Mouse (Mus musculus) liver, adult (tissue): Measurements from ENCODE around the gene Klra9.
"Not testable (repeated sequence)": the region's sequence is repeated elsewhere in the genome, so short reads cannot be mapped to it uniquely, and the experiment has no call there.

Experiments
- GATA4 ChIP-seq: IDR thresholded peaks from 2 replicates; pipeline ENCODE4 v1.6.1; 2014; ENCODE audit warnings: mild to moderate bottlenecking, low read length; ENCODE audit not compliant: insufficient replicate concordance

The Klra9 gene

GRCm38 (mm10) chr6:130193012-130193411, at the start of gene Klra9:
Gene Klra9 (minus strand): TSS chr6:130193112.
- TF ChIP-seq GATA4: not testable (repeated sequence)

- TF ChIP-seq GATA4: no peak
Observed at GRCm38 (mm10) chr6:130237536-130237935, 44.6 kb upstream of the Klra9 start.

- no peak for TF ChIP-seq GATA4
Observed at GRCm38 (mm10) chr6:130236635-130237034, 43.7 kb upstream of the Klra9 start.

GRCm38 (mm10) chr6:130233222-130233621, 40.3 kb upstream of the Klra9 start, which contains the start of gene Klra7:
Gene Klra7 (minus strand): TSS chr6:130233322.
- no peak for TF ChIP-seq GATA4

- TF ChIP-seq GATA4: not testable (repeated sequence)
Observed at GRCm38 (mm10) chr6:130129798-130130197, 63.1 kb downstream of the Klra9 start, which contains the start of gene Klra8. Gene Klra8 (minus strand): TSS chr6:130129898.
